Mouse (Mus musculus): ENCODE data around the gene Gm17455.

DNA sequence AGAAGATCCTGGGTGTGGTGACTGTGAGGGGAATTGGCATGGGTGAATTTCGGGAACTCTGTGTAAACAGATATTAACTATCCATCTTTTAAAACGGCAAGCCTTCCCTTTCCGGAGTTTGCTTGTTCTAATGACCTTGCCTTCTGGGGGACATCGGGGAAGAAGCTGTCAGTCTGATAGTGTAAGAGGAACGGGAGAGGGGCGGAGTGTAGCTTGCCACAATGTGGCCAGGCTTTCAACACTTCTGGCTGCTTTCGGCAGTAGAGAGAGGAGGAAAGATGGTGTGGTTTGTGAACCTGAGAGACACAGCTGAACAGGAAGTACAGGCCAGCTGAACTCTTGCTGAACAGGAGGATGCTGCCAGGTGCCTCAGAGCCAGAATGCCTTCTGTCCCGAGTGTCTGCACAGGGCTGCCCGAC, 10.1 kb upstream of the Gm17455 start:
- 0 out of 2 replicates have a peak, but pooled peaks have one; percentile 25 for TF ChIP-seq EP300 (IDR thresholded peaks at IDR 0.05; ENCODE audit: low read depth)
- TF ChIP-seq CTCF (IDR thresholded peaks at IDR 0.05; ENCODE audit: low read depth), result no peak

All from liver, postnatal 0 days (tissue).